ENCODE assay signal across 13 mouse cellular contexts in the genomic region with DNA sequence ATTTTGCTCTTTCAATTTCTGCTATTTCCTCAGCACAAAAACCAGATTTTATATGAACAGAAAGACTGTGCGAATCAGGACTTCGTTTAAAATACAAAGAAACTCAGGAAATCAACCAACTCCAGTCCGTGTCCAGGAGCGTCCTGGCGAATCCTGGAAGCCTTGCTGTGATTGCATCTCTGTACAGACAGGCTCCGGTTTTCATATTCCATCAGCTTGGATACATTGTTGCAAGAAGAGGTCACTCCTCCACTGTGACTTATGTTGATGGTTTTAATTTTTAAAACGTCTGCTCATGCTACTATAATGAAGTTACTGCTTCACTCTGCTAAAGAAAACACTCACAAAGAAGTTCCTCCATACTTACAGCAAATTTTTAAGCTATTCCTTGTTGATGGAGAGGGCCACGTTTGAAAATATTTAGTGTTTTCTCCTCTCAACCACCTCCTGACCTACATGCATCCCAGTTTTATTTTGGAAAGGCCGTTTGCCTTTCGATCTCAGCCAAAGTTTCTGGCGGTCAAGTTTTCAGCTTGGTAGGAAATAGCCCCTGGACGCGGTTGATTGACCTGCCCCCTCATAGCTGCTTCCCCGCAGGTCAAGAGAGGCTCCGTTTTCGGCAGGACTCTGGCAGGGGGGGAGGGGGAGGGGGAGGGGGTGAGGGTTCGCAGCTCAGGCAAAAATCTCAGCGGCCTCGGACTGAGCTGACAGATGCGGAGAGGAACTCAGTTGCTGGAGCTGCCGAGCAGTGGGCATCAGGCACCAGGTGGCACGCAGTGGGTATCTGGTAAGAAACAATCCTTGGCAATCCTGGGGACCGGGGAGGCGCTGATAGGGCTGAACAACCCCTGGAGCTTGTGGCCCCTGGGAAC. TPM values are rescaled to one million over a fixed set of nuclear protein-coding genes. Genes with fewer than 3 reads are reported as not detected.
DNase-seq lines count a peak whose midpoint lies in the region; ATAC-seq and TF ChIP-seq lines count a peak whose summit lies in the region.
"Had no signal": no experiment of that assay in that cellular context is flagged by ENCODE, and none has a peak within 500 bp of the region (broad histone marks: within the 10 kb centered on the region; RNA-seq: fewer than 3 reads in every experiment).

No protein-coding gene starts in this region.

- H3K4me3 ChIP-seq in heart, embryonic 13.5 days, result peak overlapping the region; percentile 27
- H3K4me3 ChIP-seq in heart, adult 2 months, result no peak overlapping the region
- H3K4me3 ChIP-seq in hindbrain, embryonic 12.5 days, result 0 out of 2 replicates have a peak overlapping the region, but pooled peaks have one; percentile 12
- no peak overlapping the region; the same call in 1 of the 2 replicates for H3K4me3 ChIP-seq in neural tube, embryonic 12.5 days
- H3K4me3 ChIP-seq: liver, embryonic 15.5 days had no signal

- TF ChIP-seq CTCF in heart, adult 2 months (IDR thresholded peaks at IDR 0.05), result no peak

- no peak overlapping the region for H3K9ac ChIP-seq in heart, embryonic 13.5 days
- H3K9ac ChIP-seq in heart, adult 2 months (ENCODE audit: low read depth, low read length), result no peak overlapping the region
- no peak overlapping the region for H3K9ac ChIP-seq in hindbrain, embryonic 12.5 days
- no peak overlapping the region for H3K9ac ChIP-seq in neural tube, embryonic 12.5 days
- H3K9ac ChIP-seq: liver, embryonic 15.5 days had no signal

- no peak for DNase-seq in heart, adult 2 months
- DNase-seq in embryo, embryonic 10.5 days (ENCODE audit: low spot score), result peak; percentile 56
- no peak for DNase-seq in lung, postnatal 4 days
- DNase-seq in layer of hippocampus, postnatal 25 days (ENCODE audit: extremely low spot score in 1 of 2, low spot score in 1 of 2), result no peak
- DNase-seq: gastrocnemius, postnatal 10 days; kidney, adult 8-10 months had no signal

- TF ChIP-seq POLR2A in heart, adult 2 months (IDR thresholded peaks at IDR 0.05; ENCODE audit: insufficient read depth, low read depth, low read length), result no peak

- H3K9me3 ChIP-seq in heart, embryonic 13.5 days, result no peaks in the 10 kb centered on the region
- H3K9me3 ChIP-seq in hindbrain, embryonic 12.5 days (replicated peaks), result no peaks in the 10 kb centered on the region
- no peaks in the 10 kb centered on the region for H3K9me3 ChIP-seq in neural tube, embryonic 12.5 days
- H3K9me3 ChIP-seq: liver, embryonic 15.5 days had no signal

- H3K36me3 ChIP-seq in heart, embryonic 13.5 days, result no peaks in the 10 kb centered on the region
- no peaks in the 10 kb centered on the region for H3K36me3 ChIP-seq in heart, adult 2 months (ENCODE audit: control insufficient read depth, insufficient read depth, low read length)
- no peaks in the 10 kb centered on the region for H3K36me3 ChIP-seq in hindbrain, embryonic 12.5 days
- H3K36me3 ChIP-seq in neural tube, embryonic 12.5 days, result no peaks in the 10 kb centered on the region
- H3K36me3 ChIP-seq: liver, embryonic 15.5 days had no signal

- 3% methylated on average over 24 of the region's 24 CpGs for WGBS in heart, embryonic 13.5 days
- 5% methylated on average over 24 of the region's 24 CpGs for WGBS in heart, adult 2 months
- 2% methylated on average over 24 of the region's 24 CpGs for WGBS in hindbrain, embryonic 12.5 days
- WGBS in neural tube, embryonic 12.5 days, result 1% methylated on average over 24 of the region's 24 CpGs

- H3K27me3 ChIP-seq in heart, embryonic 13.5 days (replicated peaks), result peaks cover 89% of the 10 kb centered on the region
- H3K27me3 ChIP-seq in heart, adult 2 months (ENCODE audit: control insufficient read depth, insufficient read depth, low read length), result peaks cover 7% of the 10 kb centered on the region
- peaks cover 80% of the 10 kb centered on the region for H3K27me3 ChIP-seq in hindbrain, embryonic 12.5 days
- H3K27me3 ChIP-seq in neural tube, embryonic 12.5 days (replicated peaks), result peaks cover 71% of the 10 kb centered on the region

- H3K4me1 ChIP-seq in heart, embryonic 13.5 days, result peaks cover 18% of the 10 kb centered on the region
- no peaks in the 10 kb centered on the region for H3K4me1 ChIP-seq in heart, adult 2 months (ENCODE audit: control insufficient read depth, insufficient read depth, low read length)
- peaks cover 20% of the 10 kb centered on the region for H3K4me1 ChIP-seq in hindbrain, embryonic 12.5 days
- H3K4me1 ChIP-seq in neural tube, embryonic 12.5 days, result peaks cover 12% of the 10 kb centered on the region

- H3K4me2 ChIP-seq in heart, embryonic 13.5 days, result peak overlapping the region; percentile 53
- H3K4me2 ChIP-seq in hindbrain, embryonic 12.5 days (replicated peaks), result peak overlapping the region; percentile 29
- H3K4me2 ChIP-seq in neural tube, embryonic 12.5 days (replicated peaks), result peak overlapping the region; percentile 41
- H3K4me2 ChIP-seq: liver, embryonic 15.5 days had no signal

- no peak for TF ChIP-seq EP300 in heart, adult 2 months (IDR thresholded peaks at IDR 0.05; ENCODE audit: insufficient read depth, low read depth, low read length)

- intact Hi-C loops in heart, adult 2 months (cut with DNase I), result no loop called here

- H3K27ac ChIP-seq in heart, embryonic 13.5 days (replicated peaks), result no peak overlapping the region
- no peak overlapping the region for H3K27ac ChIP-seq in heart, adult 2 months
- H3K27ac ChIP-seq in hindbrain, embryonic 12.5 days, result no peak overlapping the region
- no peak overlapping the region for H3K27ac ChIP-seq in neural tube, embryonic 12.5 days
- H3K27ac ChIP-seq: liver, embryonic 15.5 days; stomach, postnatal 0 days had no signal

- H3K79me2 ChIP-seq in heart, adult 2 months (replicated peaks; ENCODE audit: control insufficient read depth, insufficient read depth, low read length), result no peaks in the 10 kb centered on the region

- no peak for ATAC-seq in heart, embryonic 13.5 days (ENCODE audit: extremely low read depth, insufficient number of reproducible peaks, low FRiP score, low TSS enrichment)
- peak; percentile 17; the same call in 1 of the 2 replicates for ATAC-seq in hindbrain, embryonic 12.5 days (ENCODE audit: low FRiP score)
- ATAC-seq in neural tube, embryonic 12.5 days (ENCODE audit: low FRiP score, low read depth), result no peak
- ATAC-seq in inflammation-experienced regulatory T-cells, adult 6 months, result no peak

RNA-seq across cellular contexts. Expression of gene Olig3, which starts 4.1 kb away (rescaled TPM):
- not detected in 2 replicates for polyA plus RNA-seq in heart, embryonic 13.5 days (2015; fragmentation: Nextera tagmentation; extraction: Ambion mirVana)
- not detected for total RNA-seq in heart, adult 2 months (2021)
- not detected in 2 replicates for polyA plus RNA-seq in heart, adult 2 months (2012; rRNA removed)
- polyA plus RNA-seq in hindbrain, embryonic 12.5 days (2016; fragmentation: Nextera tagmentation; extraction: Ambion mirVana), result 40.8 and 46.1 TPM in 2 replicates
- polyA plus RNA-seq in neural tube, embryonic 12.5 days (2016; fragmentation: Nextera tagmentation; extraction: Ambion mirVana), result 35.7 and 44.0 TPM in 2 replicates
- polyA plus RNA-seq in inflammation-experienced regulatory T-cells, adult 6 months (2017; shearing (Covaris generic)), result not detected
- total RNA-seq in layer of hippocampus, postnatal 25 days (2021), result not detected
- total RNA-seq: gastrocnemius, postnatal 10 days; left cerebral cortex, adult 18-20 months had no signal
- polyA plus RNA-seq: liver, embryonic 15.5 days; stomach, postnatal 0 days had no signal

Comparison
In these comparisons a context has a peak if more than half of its experiments do, and no peak if none do; other contexts are left out.
1. H3K4me3 ChIP-seq: peak in heart, embryonic 13.5 days (single experiment) and hindbrain, embryonic 12.5 days (single experiment); none in heart, adult 2 months (single experiment) and neural tube, embryonic 12.5 days (single experiment).
2. RNA of gene Olig3, which starts 4.1 kb away (polyA plus RNA-seq): 40.8 to 46.1 TPM in hindbrain, embryonic 12.5 days and 35.7 to 44.0 TPM in neural tube, embryonic 12.5 days; not detected in heart, adult 2 months, not detected in heart, embryonic 13.5 days and not detected in inflammation-experienced regulatory T-cells, adult 6 months; every median in the first group is over 10 times any median in the second.
3. Peak in every context shown above with its lines, with median percentiles within 50 percentile points of each other: H3K4me2 ChIP-seq.